Mouse (Mus musculus) ES-Bruce4 (cell line): ENCODE measurements at regions not wholly inside any gene's neighbourhood (a gene's known extent, or its start where the extent isn't known, plus 50 kb on each side); places are given as distances from the start of the nearest gene placed in this dataset.

Source experiments
- CTCF ChIP-seq: IDR thresholded peaks from one replicate; pipeline ENCODE4 v1.8.1; 2011; ENCODE audit warnings: low read depth, low read length
- EP300 ChIP-seq: IDR thresholded peaks from 2 replicates; pipeline ENCODE4 v1.6.1; 2011; ENCODE audit warnings: low read depth, low read length; ENCODE audit not compliant: insufficient read depth

DNA sequence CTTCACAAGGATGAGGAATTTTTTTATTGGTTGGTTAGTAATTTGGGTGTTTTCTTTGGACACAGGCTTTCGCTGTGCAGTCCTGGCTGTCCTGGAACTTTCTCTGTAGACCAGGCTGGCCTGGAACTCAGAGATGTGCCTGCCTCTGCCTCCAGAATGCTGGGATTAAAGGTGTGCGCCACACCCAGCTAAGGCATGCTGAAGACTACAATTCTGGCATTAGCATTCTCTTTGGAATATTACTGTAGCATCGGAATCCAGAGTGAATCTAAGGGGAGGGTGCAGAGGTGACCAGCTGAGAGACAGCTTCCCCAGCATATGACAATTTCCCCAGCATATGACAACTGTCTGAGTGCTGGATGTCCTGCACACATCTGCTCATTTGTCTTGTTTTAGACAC is 197.4 kb downstream of the Enc1 start:
- TF ChIP-seq CTCF (no peak), EP300 (peak; percentile 74; the same call in 1 of the 2 replicates)
